Mouse (Mus musculus) cerebellum, postnatal 4 days (tissue): Measurements from ENCODE around the gene Cyth1.

Source experiments
- DNase-seq, 2 experiments: peaks; one replicate each; pipeline ENCODE4 v3.0.0; 2022; ENCODE audit warnings: low spot score in 2 of 2, mixed read lengths in 1 of 2

The Cyth1 gene

GRCm38 (mm10) chr11:118254159-118254951, 6.0 kb upstream of the Cyth1 start:
- DNase-seq: peak in 1 of 2 experiments; percentile 78

GRCm38 (mm10) chr11:118253447-118254158, 5.2 kb upstream of the Cyth1 start:
- DNase-seq: peak in 1 of 2 experiments; percentile 32

DNA sequence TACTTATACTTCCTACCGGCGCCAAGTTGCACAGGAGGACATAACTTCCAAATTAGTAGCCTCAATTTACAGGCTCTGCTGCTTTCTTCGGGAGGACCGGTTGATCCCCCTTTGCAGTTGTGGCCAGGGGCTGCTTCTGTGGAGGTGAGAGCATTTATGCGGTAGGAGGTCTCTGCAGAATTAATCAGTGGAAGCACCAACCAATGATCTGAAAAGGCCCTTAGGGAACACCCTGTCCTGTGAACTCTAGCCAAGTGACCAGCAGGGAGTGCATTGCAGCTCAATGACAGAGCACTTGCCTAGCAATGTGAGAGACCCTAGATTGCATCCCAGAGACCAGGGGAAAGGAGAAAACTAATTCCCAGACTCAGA, 606 bp upstream of the Cyth1 start:
- peak in 1 of 2 experiments; percentile 41 for DNase-seq

DNA sequence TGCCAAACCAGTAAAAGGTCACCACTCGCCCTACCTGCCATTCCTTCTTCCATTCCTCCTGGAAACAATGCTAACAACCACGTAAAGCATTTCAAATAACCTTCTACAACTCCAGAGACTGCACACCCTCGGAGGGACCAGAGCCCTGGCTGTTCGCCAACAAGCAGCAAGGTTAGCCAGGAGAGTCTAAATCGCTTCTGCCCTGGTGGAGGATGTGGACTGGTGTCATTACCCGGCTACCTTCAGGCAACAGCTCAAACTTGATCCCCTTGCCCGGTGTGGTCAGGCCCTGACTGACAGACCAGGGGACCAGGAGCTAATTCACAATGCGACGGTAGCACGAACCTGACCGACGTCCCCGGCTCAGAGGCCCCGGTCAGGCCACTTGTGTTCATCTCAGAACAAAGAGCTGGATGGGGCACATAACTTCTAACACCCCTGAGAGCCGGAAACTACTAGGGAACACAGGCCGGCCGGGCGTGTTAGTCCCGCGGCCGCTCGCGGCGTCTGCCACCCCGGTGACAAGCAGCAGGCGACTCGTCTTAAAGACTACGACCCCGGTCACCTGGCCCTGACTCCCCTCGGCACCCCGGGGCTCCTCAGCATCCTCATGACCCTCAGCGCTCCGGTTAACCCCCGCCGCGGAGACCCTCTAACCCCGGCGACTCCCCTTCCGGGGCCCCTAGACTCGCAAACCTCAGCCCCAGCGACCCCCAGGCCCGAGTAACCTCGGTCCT, 865 bp downstream of the Cyth1 start:
- DNase-seq: peak in 1 of 2 experiments; percentile 57

DNA sequence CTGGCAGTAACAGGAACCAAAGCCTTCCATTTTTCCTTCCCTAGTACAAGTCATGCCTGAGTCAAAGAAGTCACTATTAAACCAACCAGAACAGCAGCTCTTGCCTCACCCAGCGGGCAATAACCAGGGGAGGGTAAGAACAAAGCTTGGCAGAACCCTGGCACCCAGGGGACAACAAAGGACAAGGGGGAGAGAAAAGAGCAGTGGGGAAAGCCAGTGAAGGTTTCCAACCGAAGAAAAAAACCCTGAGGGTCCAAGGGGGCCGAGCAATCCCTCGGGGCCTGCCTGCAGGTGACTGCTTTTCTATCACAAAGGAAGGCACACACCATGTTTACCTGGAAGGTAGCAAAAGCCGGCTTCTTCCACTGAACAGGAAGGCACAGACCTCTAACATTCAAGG, 1.7 kb downstream of the Cyth1 start:
- DNase-seq: no peak

DNA sequence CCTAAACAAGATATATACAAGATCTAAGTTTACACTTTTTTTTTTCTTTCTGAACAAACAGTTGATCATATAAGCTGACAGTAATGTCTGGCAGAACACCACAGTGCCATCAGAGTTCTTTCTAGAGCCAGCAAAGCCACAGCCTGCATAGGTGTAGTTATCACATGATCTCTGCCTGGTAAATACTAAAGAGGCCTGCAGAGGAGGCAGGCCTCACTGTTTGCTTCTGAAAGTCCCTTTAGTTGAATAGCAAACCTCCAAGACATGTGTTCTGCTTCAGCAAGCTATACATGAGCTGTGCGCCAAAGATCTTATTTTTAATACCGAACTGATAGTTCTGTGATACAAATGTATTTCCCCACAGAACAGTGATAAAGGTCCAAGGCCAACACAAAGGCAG, 3.3 kb downstream of the Cyth1 start:
- no peak for DNase-seq

- no peak for DNase-seq
Measured at GRCm38 (mm10) chr11:118243627-118244261, 4.6 kb downstream of the Cyth1 start.

GRCm38 (mm10) chr11:118242506-118242905, 5.9 kb downstream of the Cyth1 start:
- DNase-seq: no peak

DNA sequence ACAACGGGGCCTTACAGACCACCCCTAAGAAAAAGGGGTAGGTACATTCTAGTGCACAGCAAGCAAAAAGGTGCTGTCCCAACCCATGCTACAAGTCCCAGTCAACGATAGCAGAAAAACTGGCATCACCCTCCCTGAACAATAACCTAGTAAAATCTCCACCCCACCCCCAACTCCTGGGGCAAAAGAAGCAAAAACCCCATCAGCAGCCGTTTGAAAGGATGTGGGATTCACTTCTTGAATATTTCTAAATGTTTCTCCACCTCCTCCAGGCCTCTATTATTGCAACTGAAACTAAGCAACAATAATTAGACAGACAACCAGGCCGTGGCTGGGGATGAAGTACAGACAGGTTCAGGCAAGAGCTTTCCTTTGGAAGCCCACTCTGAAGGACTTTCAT, 8.0 kb downstream of the Cyth1 start:
- no peak for DNase-seq

DNA sequence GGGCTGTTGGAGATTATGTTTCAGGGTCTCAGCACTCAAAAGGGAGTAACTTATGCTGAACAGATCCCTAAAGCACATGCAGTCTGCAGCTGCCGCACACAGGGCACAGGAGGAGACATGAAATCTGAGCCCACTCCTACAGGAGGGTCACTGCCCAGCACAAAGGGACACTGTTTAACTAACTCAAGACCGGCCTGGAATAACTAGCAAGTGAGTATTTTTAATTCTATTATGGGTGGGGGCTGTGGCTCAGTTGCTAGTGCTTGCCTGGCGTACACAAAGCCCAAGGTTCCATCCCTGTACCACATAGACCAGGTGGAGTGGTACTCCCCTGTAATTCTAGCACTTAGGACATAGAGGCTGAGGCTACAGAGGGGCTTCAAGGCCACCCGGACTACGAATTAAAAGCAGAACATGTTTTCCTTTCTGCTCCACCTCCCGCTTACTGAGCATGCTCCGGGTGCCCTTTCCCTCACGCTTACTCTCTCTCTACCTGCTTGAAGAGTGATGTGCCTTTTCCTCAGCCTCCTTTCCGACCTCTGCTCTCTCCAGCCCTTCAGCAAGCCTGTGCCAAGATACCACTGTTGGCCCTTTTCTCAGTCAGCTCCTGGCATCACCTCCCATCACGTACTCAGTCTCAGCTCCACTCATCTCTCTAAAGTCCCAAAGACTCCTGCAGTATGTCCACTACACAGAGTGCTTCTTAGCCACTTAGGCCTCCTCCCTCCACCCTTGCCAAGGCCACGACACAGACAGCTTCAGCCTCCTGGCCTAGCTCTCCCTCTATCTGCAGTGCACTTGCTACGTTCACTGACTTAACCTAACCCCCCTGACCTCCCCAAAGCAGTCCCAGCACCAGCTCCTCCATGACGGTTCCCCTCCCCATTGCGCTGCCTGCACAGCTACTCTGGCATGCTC, 8.9 kb downstream of the Cyth1 start:
- DNase-seq: no peak

DNA sequence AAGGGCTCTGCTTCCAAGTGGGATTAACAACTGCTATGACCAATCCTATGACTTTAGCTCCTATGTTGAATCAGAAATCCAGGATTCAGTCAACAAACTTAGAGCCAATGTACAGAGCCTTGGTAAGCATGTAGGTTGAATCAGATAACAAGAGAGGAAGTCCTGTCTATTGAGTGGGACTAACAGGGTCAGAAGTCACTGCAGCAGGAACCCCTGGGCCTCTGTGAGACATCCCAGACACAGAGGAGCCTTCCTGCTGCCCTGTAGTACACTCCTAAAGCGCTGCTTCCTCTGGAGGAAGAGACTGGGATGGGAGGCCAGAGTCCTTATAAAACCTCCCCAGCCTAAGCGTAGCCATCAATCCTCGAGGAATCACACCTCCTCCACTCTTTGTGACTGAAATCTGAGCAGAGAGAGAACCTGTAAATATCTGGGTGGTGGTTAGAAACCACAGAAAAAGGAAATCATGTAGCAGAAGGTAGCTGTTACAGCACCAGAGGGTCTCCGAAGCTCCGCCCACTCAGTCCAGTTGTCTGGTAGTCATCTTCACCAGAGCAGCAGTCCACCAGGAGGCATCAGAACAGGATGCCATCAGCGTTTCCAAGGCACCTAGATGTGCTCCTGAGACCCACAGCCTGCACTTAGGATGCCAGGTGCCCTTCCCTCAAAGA, 11.7 kb downstream of the Cyth1 start:
- DNase-seq: no peak

- no peak for DNase-seq
Measured at GRCm38 (mm10) chr11:118234929-118235328, 13.5 kb downstream of the Cyth1 start.

GRCm38 (mm10) chr11:118234500-118234899, 13.9 kb downstream of the Cyth1 start:
- no peak for DNase-seq

DNA sequence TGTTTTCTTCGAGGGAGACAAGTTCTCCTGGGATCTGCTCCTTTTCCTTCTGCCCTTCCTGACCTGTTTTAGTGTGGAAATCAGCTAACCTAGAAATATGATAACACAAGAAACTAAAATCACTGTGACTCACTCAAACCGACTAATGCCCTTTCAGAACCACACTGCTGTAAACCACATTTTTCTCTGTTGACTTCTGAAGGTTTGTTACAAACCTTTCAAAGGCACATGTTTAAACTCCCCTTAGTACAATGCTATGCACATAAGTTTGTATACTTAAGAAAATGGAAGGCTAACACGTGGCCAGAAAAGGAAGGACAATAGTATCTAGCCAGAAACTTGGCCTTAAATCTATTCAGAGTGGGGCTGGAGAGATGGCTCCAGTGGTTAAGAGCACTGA, 14.5 kb downstream of the Cyth1 start:
- no peak for DNase-seq

GRCm38 (mm10) chr11:118232314-118232831, 16.0 kb downstream of the Cyth1 start:
- DNase-seq: no peak

DNA sequence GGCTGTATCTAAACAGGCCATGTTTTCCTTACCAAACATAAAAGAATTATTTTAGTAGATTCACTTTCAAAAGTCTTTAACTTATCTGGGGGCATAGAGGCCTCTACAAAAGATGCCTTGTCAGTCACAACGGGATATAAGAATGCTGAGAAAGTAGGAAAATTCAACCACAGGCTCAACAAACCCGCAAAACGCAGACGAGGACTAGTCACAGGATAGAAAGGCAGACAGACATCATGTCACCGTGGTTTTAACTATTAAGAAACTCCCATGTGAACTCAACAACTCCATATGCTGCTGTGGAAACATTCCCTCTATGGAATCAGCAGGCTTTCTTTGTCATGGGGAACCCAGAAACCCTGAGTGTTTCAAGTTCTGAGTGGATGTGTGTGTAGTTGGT, 18.5 kb downstream of the Cyth1 start:
- no peak for DNase-seq

DNA sequence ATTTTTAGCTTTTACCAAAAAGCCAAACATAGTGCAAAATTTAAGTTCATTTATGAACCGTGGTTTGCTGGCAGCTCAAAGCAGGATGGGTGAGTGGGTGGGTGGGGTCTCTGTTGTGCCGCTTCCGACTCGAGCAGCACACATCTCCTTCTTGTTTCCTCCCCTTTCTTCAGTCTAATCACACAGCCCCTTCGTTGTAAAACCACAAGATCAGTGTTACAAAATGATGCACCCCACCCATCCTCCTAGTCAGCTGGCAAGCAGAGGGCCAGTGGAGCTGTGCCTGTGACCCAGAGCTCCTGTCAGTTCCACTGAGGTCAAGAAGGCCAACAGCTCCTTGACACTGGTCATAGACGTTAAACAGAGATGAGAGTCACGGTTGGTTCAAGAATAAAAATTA, 20.7 kb downstream of the Cyth1 start:
- DNase-seq: no peak

GRCm38 (mm10) chr11:118226850-118227249, 21.5 kb downstream of the Cyth1 start:
- DNase-seq: no peak

GRCm38 (mm10) chr11:118225862-118226261, 22.5 kb downstream of the Cyth1 start:
- DNase-seq: no peak
